In genomic region chr3:132995904-132996267, GRCm38 (mm10) we compare ENCODE assay signal across 28 mouse cellular contexts. TPM values are rescaled to one million over a fixed set of nuclear protein-coding genes. Genes with fewer than 3 reads are reported as not detected.
"Had no signal": no experiment of that assay in that cellular context is flagged by ENCODE, and none has a peak within 500 bp of the region (broad histone marks: within the 10 kb centered on the region; RNA-seq: fewer than 3 reads in every experiment).

No protein-coding gene starts in this region.

- H3K9ac ChIP-seq: embryonic facial prominence, embryonic 12.5 days; embryonic facial prominence, embryonic 13.5 days; embryonic facial prominence, embryonic 15.5 days; forebrain, embryonic 12.5 days; forebrain, embryonic 13.5 days; forebrain, embryonic 15.5 days; forebrain, postnatal 0 days had no signal

- DNase-seq: cerebellum, adult 2 months; cerebellum, adult 8-10 months; cerebellum, adult 9-10 months; cerebellum, adult 9-11 months; cerebellum, postnatal 10 days; cerebellum, postnatal 14 days; cerebellum, postnatal 25 days; cerebellum, postnatal 36 days; embryo, embryonic 11 days; forebrain, postnatal 0 days; gastrocnemius, adult 2 months; gastrocnemius, postnatal 10 days; gastrocnemius, postnatal 14 days; gastrocnemius, postnatal 25 days; gastrocnemius, postnatal 36 days; heart, adult 11 months; heart, adult 18-20 months had no signal

- H3K4me3 ChIP-seq: embryonic facial prominence, embryonic 10.5 days; embryonic facial prominence, embryonic 12.5 days; embryonic facial prominence, embryonic 13.5 days; embryonic facial prominence, embryonic 15.5 days; erythroblast, embryonic 14.5 days; forebrain, embryonic 10.5 days; forebrain, embryonic 12.5 days; forebrain, embryonic 13.5 days; forebrain, embryonic 15.5 days; gastrocnemius, adult 2 months had no signal

- H3K27me3 ChIP-seq: embryonic facial prominence, embryonic 12.5 days; embryonic facial prominence, embryonic 13.5 days; embryonic facial prominence, embryonic 15.5 days; forebrain, embryonic 12.5 days; forebrain, embryonic 13.5 days; forebrain, embryonic 15.5 days had no signal

- H3K27ac ChIP-seq: embryonic facial prominence, embryonic 10.5 days; embryonic facial prominence, embryonic 12.5 days; embryonic facial prominence, embryonic 13.5 days; embryonic facial prominence, embryonic 15.5 days; forebrain, embryonic 10.5 days; forebrain, embryonic 12.5 days; forebrain, embryonic 13.5 days; forebrain, embryonic 15.5 days; gastrocnemius, adult 2 months had no signal

- ATAC-seq: forebrain, embryonic 14.5 days; forebrain, embryonic 15.5 days; forebrain, embryonic 16.5 days had no signal

- H3K4me2 ChIP-seq: embryonic facial prominence, embryonic 12.5 days; embryonic facial prominence, embryonic 13.5 days; embryonic facial prominence, embryonic 15.5 days; forebrain, embryonic 12.5 days; forebrain, embryonic 13.5 days; forebrain, embryonic 15.5 days had no signal

- H3K9me3 ChIP-seq: embryonic facial prominence, embryonic 10.5 days; embryonic facial prominence, embryonic 12.5 days; embryonic facial prominence, embryonic 13.5 days; embryonic facial prominence, embryonic 15.5 days; forebrain, embryonic 10.5 days; forebrain, embryonic 12.5 days; forebrain, embryonic 13.5 days; forebrain, embryonic 15.5 days had no signal

- H3K36me3 ChIP-seq: forebrain, embryonic 15.5 days had no signal

- H3K4me1 ChIP-seq: embryonic facial prominence, embryonic 10.5 days; embryonic facial prominence, embryonic 12.5 days; embryonic facial prominence, embryonic 13.5 days; embryonic facial prominence, embryonic 15.5 days; forebrain, embryonic 10.5 days; forebrain, embryonic 12.5 days; forebrain, embryonic 13.5 days; forebrain, embryonic 15.5 days had no signal

RNA-seq across cellular contexts. Expression of gene Npnt, which starts 45.8 kb away (rescaled TPM):
- polyA plus RNA-seq: erythroblast, embryonic 14.5 days had no signal
